Mouse (Mus musculus): Measurements from ENCODE around the gene S100pbp. TPM values are rescaled to one million over a fixed set of nuclear protein-coding genes. Genes with fewer than 3 reads are reported as not detected.

The S100pbp gene
- total RNA-seq, 1 experiment from 2014 or later, result 44.8 TPM

DNA sequence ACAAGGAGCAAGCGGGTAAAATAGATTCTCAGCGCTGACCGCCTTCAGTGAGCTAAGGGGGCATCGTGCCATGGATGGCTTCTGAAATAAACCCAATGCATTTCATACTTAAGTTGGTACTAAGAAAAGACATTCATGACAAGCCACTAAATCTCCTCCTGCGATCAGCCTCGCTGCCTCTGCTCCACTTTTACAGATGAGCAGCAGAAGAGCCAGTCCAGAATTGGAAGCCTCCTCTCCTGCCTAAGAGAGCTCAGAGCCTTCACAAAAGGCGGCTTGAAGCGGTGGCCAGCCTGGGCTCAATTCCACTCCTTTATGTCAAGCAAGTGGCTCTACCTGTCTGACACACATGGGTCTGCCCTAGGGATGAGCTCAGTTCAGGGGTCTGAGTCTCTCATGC, 72.8 kb downstream of the S100pbp start:
- ATAC-seq (ENCODE audit: extremely low read depth, insufficient number of reproducible peaks, low FRiP score, poor library complexity, severe bottlenecking), result no peak

DNA sequence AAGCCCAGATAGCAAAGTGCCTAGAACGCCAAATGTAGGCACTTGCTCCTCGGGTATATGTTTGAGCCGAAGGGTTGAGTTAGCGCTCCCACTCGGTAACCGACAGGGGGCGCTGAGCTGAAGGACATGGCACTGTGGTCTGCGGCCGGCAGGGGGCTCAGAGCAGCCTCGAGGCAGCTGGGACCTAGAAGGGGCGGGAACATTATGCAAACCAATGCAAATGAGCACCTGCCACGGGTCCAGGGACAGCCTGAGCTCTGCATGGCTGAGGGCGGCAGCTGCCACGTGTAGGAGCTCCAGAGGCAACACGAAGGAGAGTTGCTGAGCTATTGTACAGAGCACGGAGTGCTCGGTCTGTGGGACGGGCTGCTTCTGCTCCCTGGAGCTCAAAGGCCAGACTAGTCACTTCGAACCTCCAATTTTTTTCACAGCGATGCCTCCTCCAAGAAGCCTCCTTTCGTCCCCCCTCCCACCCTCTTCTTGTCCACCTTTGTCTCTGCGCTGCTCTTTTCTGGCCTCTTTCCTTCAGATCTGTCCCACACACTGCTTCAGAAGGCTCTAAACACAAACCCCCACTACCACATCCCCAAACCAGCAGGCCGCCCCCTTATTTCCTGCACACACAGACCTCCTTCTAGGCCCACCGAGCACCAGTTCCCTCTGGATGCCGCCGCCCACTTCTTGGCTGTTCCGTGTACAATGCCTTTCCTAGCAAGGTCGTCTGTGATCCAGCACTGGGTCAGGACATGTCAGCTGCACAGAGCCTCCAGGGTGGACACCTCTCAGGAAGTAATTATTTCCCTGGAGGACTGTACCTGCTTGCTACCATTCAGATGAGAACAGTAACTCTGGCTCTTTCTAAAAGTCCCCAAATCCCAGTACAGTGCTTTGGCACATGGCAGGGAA, 76.2 kb downstream of the S100pbp start:
- ATAC-seq (ENCODE audit: extremely low read depth, insufficient number of reproducible peaks, low FRiP score, poor library complexity, severe bottlenecking), result 0 out of 2 replicates have a peak, but pooled peaks have one; percentile 17

DNA sequence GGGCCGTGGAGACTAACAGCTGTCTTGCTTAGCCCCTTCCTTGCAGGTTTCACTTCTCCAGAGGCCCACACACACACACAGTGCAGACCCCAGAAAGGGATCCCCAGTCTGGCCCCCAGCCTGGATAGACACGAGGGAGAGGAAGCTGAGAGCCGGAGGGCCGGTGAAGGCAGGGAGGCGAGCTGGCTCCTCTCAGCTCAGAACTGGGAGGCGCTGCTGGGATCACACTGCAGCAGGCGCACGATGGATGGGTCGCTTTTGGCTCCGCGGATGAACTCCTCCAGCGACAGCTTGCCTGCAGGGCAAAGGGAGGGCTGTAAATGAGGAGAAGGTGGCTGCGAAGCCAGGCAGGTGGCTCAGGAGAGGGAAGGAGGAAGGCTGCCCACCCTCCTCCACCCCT, 77.3 kb downstream of the S100pbp start:
- ATAC-seq (ENCODE audit: extremely low read depth, insufficient number of reproducible peaks, low FRiP score, poor library complexity, severe bottlenecking), result no peak

DNA sequence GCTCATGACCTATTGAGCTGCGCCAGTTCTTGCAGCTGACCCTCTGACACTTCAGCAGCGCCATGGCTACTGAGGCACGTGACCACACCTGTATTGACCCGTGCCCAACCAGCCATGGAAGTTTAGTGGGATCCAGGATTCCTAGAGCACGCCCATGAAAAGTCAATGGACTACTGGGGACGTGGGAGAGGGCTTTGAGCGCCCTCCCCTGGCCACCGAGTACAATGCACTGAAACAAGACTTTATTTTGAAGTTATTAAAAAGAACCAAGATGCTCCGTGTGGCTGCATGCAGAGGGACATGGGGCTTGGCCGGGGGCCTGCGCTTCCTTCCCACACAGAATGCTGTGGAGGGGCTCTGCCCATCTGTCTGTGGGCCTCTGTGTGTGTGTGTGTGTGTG, 78.2 kb downstream of the S100pbp start:
- no peak for ATAC-seq (ENCODE audit: extremely low read depth, insufficient number of reproducible peaks, low FRiP score, poor library complexity, severe bottlenecking)

DNA sequence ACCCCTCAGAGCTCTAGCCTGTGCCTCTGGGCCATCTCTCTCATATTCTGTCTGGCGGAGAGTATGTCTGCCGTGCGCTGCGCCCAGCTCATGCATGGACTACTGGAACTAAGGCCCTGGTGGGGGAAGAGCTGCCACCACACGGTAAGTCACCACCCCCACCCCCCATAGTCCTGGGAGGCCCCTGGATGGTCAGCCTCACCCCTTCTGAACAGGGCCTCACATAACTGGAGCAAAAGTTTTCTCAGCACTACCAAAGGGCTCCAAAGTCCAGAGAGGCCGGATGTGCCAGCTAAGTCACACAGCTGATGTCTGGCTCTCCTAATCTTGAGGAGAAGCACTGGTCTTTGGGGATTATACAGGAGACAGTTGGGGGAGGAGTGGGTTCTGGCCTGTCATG, 78.7 kb downstream of the S100pbp start:
- no peak for ATAC-seq (ENCODE audit: extremely low read depth, insufficient number of reproducible peaks, low FRiP score, poor library complexity, severe bottlenecking)

DNA sequence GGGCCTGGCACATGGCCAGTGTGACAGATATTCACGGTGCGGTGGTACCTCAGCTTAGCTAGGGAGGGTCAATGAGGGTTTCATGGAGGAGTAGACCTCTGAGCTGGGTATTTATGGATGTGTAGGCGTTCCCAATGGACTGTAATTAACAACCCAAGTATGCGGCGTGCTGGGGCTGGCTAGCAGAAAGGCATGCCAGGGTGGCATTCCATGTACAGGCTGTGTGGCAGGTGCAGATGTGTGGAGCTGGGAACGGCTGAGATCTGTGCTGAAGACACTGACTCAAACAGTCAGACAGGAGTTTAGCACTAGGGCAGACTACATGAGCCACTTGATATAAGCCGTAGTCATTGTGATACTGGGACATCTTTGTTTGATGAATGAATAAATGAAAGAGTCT, 80.9 kb downstream of the S100pbp start:
- no peak for ATAC-seq (ENCODE audit: extremely low read depth, insufficient number of reproducible peaks, low FRiP score, poor library complexity, severe bottlenecking)

DNA sequence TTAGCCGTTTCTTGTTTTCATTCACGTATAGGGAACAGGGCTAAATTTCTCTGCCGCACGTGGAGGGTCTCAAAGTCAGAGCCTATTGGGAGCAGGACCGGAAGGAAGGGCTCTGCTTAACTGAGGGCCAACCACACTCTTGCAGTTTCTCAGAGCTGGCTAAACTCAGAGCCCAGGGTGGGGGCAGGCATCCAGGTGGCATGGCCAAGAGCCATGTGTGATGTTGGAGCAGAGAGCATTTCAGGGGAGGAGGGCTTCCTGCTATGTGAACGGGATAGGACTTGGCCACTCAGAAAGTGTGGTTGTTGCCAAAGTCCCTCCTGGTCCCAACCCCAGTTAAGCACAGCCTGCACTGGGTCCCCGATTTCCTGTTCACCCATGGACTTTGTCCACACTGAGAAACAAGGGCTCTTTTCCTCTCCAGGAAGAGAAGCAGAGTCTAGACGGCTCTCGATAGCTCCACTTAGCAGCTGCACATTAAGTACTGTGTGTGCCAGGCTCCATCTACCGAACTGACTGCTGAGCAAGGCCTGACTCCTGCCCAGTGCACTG, 82.1 kb downstream of the S100pbp start:
- ATAC-seq (ENCODE audit: extremely low read depth, insufficient number of reproducible peaks, low FRiP score, poor library complexity, severe bottlenecking), result no peak

DNA sequence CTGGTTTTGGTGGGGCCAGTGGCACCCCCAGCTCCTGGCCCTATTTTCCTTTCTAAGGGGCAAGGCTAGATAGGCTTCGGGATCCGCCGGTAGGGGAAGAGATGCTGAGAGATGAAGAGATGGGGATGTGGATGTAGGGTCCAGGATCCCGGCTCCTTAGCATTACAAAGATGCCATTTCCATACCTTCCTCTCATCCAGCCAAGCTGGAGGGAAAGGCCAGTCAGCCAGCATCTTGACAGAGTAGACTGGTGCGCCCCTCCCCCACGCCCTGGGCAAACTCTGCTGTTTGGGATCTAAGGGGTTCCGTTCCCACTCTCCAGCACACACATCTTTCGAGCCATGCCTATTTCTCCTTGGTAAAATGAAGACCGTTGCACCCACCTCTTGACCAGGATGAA, 83.5 kb downstream of the S100pbp start:
- ATAC-seq (ENCODE audit: extremely low read depth, insufficient number of reproducible peaks, low FRiP score, poor library complexity, severe bottlenecking), result no peak

DNA sequence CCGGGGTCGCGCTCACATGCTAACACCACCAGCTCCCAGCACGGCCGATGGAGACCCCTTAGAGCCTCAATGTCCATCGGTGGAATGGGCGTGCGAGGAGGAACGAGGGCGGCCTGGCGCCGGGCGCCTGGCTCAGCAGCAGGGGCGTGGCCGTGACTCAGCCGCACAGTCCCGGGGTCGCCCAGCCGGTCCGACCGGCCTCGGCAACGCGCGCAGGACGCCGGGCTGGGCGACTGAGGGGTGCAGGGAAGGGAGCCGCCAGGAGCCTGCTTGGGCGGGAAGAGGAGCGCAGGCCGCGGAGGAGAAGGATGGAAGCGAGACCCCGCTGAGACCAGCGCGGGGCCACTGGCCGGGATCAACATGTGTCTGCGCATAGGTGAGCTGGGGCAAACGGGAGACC, 84.2 kb downstream of the S100pbp start, which contains the start of gene Tmem54:
TSS of gene Tmem54 (plus strand) at position 193 of the 400 bp plus-strand sequence.
- ATAC-seq (ENCODE audit: extremely low read depth, insufficient number of reproducible peaks, low FRiP score, poor library complexity, severe bottlenecking), result no peak

DNA sequence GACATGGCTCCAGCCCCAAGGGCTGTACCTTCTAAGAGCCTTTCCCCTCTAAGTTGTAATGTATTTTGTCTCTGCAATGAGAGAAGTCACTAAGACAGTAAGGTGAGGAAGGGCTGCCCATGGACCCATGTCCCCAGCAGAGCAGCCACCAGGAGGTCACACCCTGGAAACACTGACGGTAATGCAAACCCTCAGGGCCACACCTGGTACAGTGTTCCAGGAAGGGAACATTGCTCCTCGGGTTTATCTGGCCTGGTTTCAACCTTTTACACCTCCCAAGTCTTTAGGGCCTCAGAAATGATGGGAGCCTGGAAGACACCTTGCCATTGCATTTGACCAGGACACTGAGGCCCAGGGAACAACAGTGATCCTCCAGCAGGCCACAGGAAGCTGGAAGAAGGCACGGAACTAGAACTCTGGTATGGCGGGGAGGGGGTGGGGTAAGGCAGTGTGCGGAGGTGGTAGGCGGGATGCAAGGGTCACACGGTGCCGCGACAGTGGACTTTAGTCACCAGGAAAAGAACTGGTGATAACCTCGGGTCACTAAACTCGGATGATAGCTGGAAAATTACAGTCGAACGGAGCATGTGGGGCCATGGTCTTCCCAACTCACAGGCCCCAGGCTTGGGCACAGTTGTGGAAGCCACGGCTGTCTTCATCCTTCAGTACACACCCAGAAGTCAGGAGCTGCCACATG, 87.2 kb downstream of the S100pbp start:
- no peak for ATAC-seq (ENCODE audit: extremely low read depth, insufficient number of reproducible peaks, low FRiP score, poor library complexity, severe bottlenecking)

Other genes starting within 250 kb of the S100pbp start
- 0.98 TPM in 1 of 2 replicates, not detected in the other for gene Azin2, start 227.3 kb downstream of the S100pbp start, total RNA-seq (2017)
- 36.3 and 40.5 TPM in 2 replicates for gene Ak2, start 197.8 kb downstream of the S100pbp start, total RNA-seq (2017)
- 196 and 238 TPM in 2 replicates for gene Rnf19b, start 131.5 kb downstream of the S100pbp start, total RNA-seq (2017)
- gene Tmem54, start 84.2 kb downstream of the S100pbp start, total RNA-seq (2017), result not detected in 2 replicates
- gene Hpca, start 67.7 kb downstream of the S100pbp start, total RNA-seq (2017), result not detected in 2 replicates
- not detected in 2 replicates for gene Fndc5, start 52.7 kb downstream of the S100pbp start, total RNA-seq (2017)
- 26.3 and 31.4 TPM in 2 replicates for gene Yars, start within 50 bp of the S100pbp start, total RNA-seq (2017)
- gene C77080, start 71.7 kb upstream of the S100pbp start, total RNA-seq (2017), result 2.0 TPM in 1 of 2 replicates, not detected in the other
- 0.12 TPM in 1 of 2 replicates, not detected in the other for gene Sync, start 97.9 kb upstream of the S100pbp start, total RNA-seq (2017)
- 61.8 and 63.2 TPM in 2 replicates for gene Rbbp4, start 145.6 kb upstream of the S100pbp start, total RNA-seq (2017)
- gene Zbtb8os, start 146.0 kb upstream of the S100pbp start, total RNA-seq (2017), result 52.5 and 55.0 TPM in 2 replicates
- gene Zbtb8a, start 188.4 kb upstream of the S100pbp start, total RNA-seq (2017), result 2.3 and 3.3 TPM in 2 replicates